Mouse (Mus musculus) ZHBTc4 (cell line): ENCODE data around the gene Serpinf2.

Source experiments
- DNase-seq: peaks from one replicate; pipeline ENCODE4 v3.0.0-alpha.2; 2011; ENCODE audit warnings: low read depth, low spot score

Gene Serpinf2

GRCm38 (mm10) chr11:75395611-75396010, 43.8 kb downstream of the Serpinf2 start:
- no peak for DNase-seq

- DNase-seq: peak; percentile 77
Measured at GRCm38 (mm10) chr11:75383529-75383928, 55.9 kb downstream of the Serpinf2 start.
